In the genomic region with DNA sequence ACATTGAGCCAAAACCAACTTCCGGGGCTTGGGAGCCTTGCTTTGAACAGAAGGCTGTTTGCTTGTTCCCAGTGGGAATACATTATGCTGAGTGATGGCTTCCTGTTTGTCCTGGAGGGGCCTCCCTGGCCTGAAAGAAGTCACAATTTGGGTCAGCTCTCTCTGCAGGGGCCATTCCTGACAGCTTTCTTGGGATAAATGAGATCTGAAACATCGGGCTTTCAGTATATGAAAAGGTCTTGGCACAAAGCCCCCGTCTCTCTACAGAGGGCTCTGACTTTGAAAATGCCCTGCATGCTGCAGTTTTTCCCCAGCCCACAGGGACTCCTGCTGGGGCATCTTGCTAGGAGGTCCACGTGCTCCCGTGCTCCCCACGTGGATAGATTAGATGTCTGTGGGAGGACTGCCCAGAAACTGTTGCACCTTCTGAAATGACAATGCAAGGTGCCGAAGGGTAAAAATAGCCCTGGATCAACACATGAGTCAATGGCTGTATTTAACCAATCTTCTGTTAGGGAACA, we compare ENCODE assay signal across 8 mouse cellular contexts.
DNase-seq lines count a peak whose midpoint lies in the region; ATAC-seq and TF ChIP-seq lines count a peak whose summit lies in the region.

No protein-coding gene starts in this region.

- ATAC-seq in intestine, embryonic 14.5 days (replicated peaks; ENCODE audit: low FRiP score, low TSS enrichment, low read depth) = no peak
- no peak for ATAC-seq in intestine, embryonic 15.5 days
- ATAC-seq in stomach, postnatal 0 days (ENCODE audit: low FRiP score, low TSS enrichment) = no peak
- no peak for ATAC-seq in liver, postnatal 0 days

- H3K4me3 ChIP-seq in intestine, embryonic 14.5 days (ENCODE audit: low read depth, low read length) = no peak overlapping the region
- H3K4me3 ChIP-seq in intestine, embryonic 15.5 days (replicated peaks) = no peak overlapping the region
- H3K4me3 ChIP-seq in hindbrain, embryonic 10.5 days = peak overlapping the region; percentile 9; the same call in 1 of the 2 replicates
- H3K4me3 ChIP-seq in midbrain, embryonic 10.5 days = peak overlapping the region; percentile 16
- H3K4me3 ChIP-seq in stomach, postnatal 0 days (ENCODE audit: low read depth, low read length) = no peak overlapping the region
- H3K4me3 ChIP-seq in liver, postnatal 0 days (ENCODE audit: low read depth, low read length) = no peak overlapping the region

- DNase-seq in intestine, embryonic 14.5 days (ENCODE audit: low spot score) = peak; percentile 51
- DNase-seq in forelimb bud, embryonic 11.5 days (ENCODE audit: low read depth, low spot score) = peak; percentile 12
- DNase-seq in hindbrain, embryonic 10.5 days (ENCODE audit: low spot score) = peak; percentile 58
- peak; percentile 19 to 29 for DNase-seq in layer of hippocampus, postnatal 10 days (ENCODE audit: low spot score in 2 of 2)
- DNase-seq in midbrain, embryonic 10.5 days (ENCODE audit: low spot score) = peak; percentile 30
- no peak for DNase-seq in stomach, postnatal 0 days (ENCODE audit: low spot score)
- no peak for DNase-seq in liver, postnatal 0 days

- 22% methylated on average over 7 of the region's 7 CpGs for WGBS in intestine, embryonic 14.5 days
- WGBS in intestine, embryonic 15.5 days = 24% methylated on average over 7 of the region's 7 CpGs
- WGBS in hindbrain, embryonic 10.5 days = 4% methylated on average over 7 of the region's 7 CpGs
- WGBS in midbrain, embryonic 10.5 days = 10% methylated on average over 7 of the region's 7 CpGs
- 12% methylated on average over 7 of the region's 7 CpGs for WGBS in stomach, postnatal 0 days
- 34% methylated on average over 7 of the region's 7 CpGs for WGBS in liver, postnatal 0 days (ENCODE audit: insufficient replicate concordance)

- no peak for TF ChIP-seq EP300 in stomach, postnatal 0 days (optimal IDR thresholded peaks at IDR 0.05)
- TF ChIP-seq EP300 in liver, postnatal 0 days (IDR thresholded peaks at IDR 0.05; ENCODE audit: low read depth) = no peak

- no peak overlapping the region for H3K4me2 ChIP-seq in intestine, embryonic 14.5 days (ENCODE audit: low read length)
- H3K4me2 ChIP-seq in intestine, embryonic 15.5 days (replicated peaks) = no peak overlapping the region
- H3K4me2 ChIP-seq in stomach, postnatal 0 days (replicated peaks; ENCODE audit: low read depth) = 0 out of 2 replicates have a peak overlapping the region, but pooled peaks have one; percentile 14
- H3K4me2 ChIP-seq in liver, postnatal 0 days (ENCODE audit: low read depth, low read length) = no peak overlapping the region

- H3K4me1 ChIP-seq in intestine, embryonic 14.5 days (replicated peaks; ENCODE audit: control insufficient read depth, insufficient read depth, low read length) = no peaks in the 10 kb centered on the region
- H3K4me1 ChIP-seq in intestine, embryonic 15.5 days (replicated peaks) = no peaks in the 10 kb centered on the region
- peaks cover 17% of the 10 kb centered on the region for H3K4me1 ChIP-seq in hindbrain, embryonic 10.5 days (replicated peaks)
- peaks cover 18% of the 10 kb centered on the region for H3K4me1 ChIP-seq in midbrain, embryonic 10.5 days
- H3K4me1 ChIP-seq in stomach, postnatal 0 days (replicated peaks; ENCODE audit: control insufficient read depth, insufficient read depth) = no peaks in the 10 kb centered on the region
- H3K4me1 ChIP-seq in liver, postnatal 0 days (ENCODE audit: insufficient read depth) = no peaks in the 10 kb centered on the region

- TF ChIP-seq CTCF in stomach, postnatal 0 days (IDR thresholded peaks at IDR 0.05; ENCODE audit: low read depth) = no peak
- no peak for TF ChIP-seq CTCF in liver, postnatal 0 days (IDR thresholded peaks at IDR 0.05; ENCODE audit: low read depth)

- H3K27me3 ChIP-seq in intestine, embryonic 14.5 days (replicated peaks; ENCODE audit: control insufficient read depth, insufficient read depth, low read length) = no peaks in the 10 kb centered on the region
- no peaks in the 10 kb centered on the region for H3K27me3 ChIP-seq in intestine, embryonic 15.5 days (replicated peaks)
- H3K27me3 ChIP-seq in hindbrain, embryonic 10.5 days (ENCODE audit: insufficient read depth, poor library complexity, severe bottlenecking) = peaks cover 23% of the 10 kb centered on the region
- H3K27me3 ChIP-seq in midbrain, embryonic 10.5 days (ENCODE audit: low read depth, poor library complexity, severe bottlenecking) = peaks cover 44% of the 10 kb centered on the region; the same call in 1 of the 2 replicates
- no peaks in the 10 kb centered on the region for H3K27me3 ChIP-seq in stomach, postnatal 0 days (ENCODE audit: control insufficient read depth, insufficient read depth, low read length)
- no peaks in the 10 kb centered on the region for H3K27me3 ChIP-seq in liver, postnatal 0 days (ENCODE audit: insufficient read depth, low read length)

- no peaks in the 10 kb centered on the region for H3K36me3 ChIP-seq in intestine, embryonic 14.5 days (ENCODE audit: control insufficient read depth, insufficient read depth, low read length)
- no peaks in the 10 kb centered on the region for H3K36me3 ChIP-seq in intestine, embryonic 15.5 days
- H3K36me3 ChIP-seq in hindbrain, embryonic 10.5 days = no peaks in the 10 kb centered on the region
- no peaks in the 10 kb centered on the region for H3K36me3 ChIP-seq in midbrain, embryonic 10.5 days
- no peaks in the 10 kb centered on the region for H3K36me3 ChIP-seq in stomach, postnatal 0 days (ENCODE audit: control insufficient read depth, insufficient read depth, low read length)
- no peaks in the 10 kb centered on the region for H3K36me3 ChIP-seq in liver, postnatal 0 days (replicated peaks; ENCODE audit: insufficient read depth, low read length)

- no peak overlapping the region for H3K27ac ChIP-seq in intestine, embryonic 14.5 days (ENCODE audit: low read depth)
- H3K27ac ChIP-seq in intestine, embryonic 15.5 days = no peak overlapping the region
- peak overlapping the region; percentile 66; the same call in 1 of the 2 replicates for H3K27ac ChIP-seq in hindbrain, embryonic 10.5 days
- H3K27ac ChIP-seq in midbrain, embryonic 10.5 days (replicated peaks) = peak overlapping the region; percentile 34; the same call in 1 of the 2 replicates
- no peak overlapping the region for H3K27ac ChIP-seq in stomach, postnatal 0 days (replicated peaks)
- H3K27ac ChIP-seq in liver, postnatal 0 days (ENCODE audit: low read depth) = no peak overlapping the region

- no peak overlapping the region for H3K9ac ChIP-seq in intestine, embryonic 14.5 days (ENCODE audit: low read length)
- H3K9ac ChIP-seq in intestine, embryonic 15.5 days = no peak overlapping the region
- no peak overlapping the region for H3K9ac ChIP-seq in stomach, postnatal 0 days (ENCODE audit: low read length)
- H3K9ac ChIP-seq in liver, postnatal 0 days (replicated peaks) = no peak overlapping the region

- H3K9me3 ChIP-seq in intestine, embryonic 14.5 days (ENCODE audit: control insufficient read depth, low read length) = no peaks in the 10 kb centered on the region
- H3K9me3 ChIP-seq in intestine, embryonic 15.5 days = no peaks in the 10 kb centered on the region
- H3K9me3 ChIP-seq in hindbrain, embryonic 10.5 days = no peaks in the 10 kb centered on the region
- no peaks in the 10 kb centered on the region for H3K9me3 ChIP-seq in midbrain, embryonic 10.5 days (replicated peaks)
- H3K9me3 ChIP-seq in stomach, postnatal 0 days (ENCODE audit: control insufficient read depth, low read length) = no peaks in the 10 kb centered on the region
- H3K9me3 ChIP-seq in liver, postnatal 0 days (ENCODE audit: low read length) = no peaks in the 10 kb centered on the region

Comparison
In these comparisons a context has a peak if more than half of its experiments do, and no peak if none do; other contexts are left out.
1. DNase-seq: peak in intestine, embryonic 14.5 days (single experiment), forelimb bud, embryonic 11.5 days (single experiment), hindbrain, embryonic 10.5 days (single experiment), layer of hippocampus, postnatal 10 days (2 of 2) and midbrain, embryonic 10.5 days (single experiment); none in stomach, postnatal 0 days (single experiment) and liver, postnatal 0 days (single experiment).
2. H3K27ac ChIP-seq: peak in hindbrain, embryonic 10.5 days (single experiment) and midbrain, embryonic 10.5 days (single experiment); none in intestine, embryonic 14.5 days (single experiment), intestine, embryonic 15.5 days (single experiment), stomach, postnatal 0 days (single experiment) and liver, postnatal 0 days (single experiment).
3. H3K4me3 ChIP-seq: peak in hindbrain, embryonic 10.5 days (single experiment) and midbrain, embryonic 10.5 days (single experiment); none in intestine, embryonic 14.5 days (single experiment), intestine, embryonic 15.5 days (single experiment), stomach, postnatal 0 days (single experiment) and liver, postnatal 0 days (single experiment).